Mouse (Mus musculus) cerebellum, adult 8-10 months (tissue): Measurements from ENCODE around the gene Camta1.

Experiments
- DNase-seq: peaks from one replicate; pipeline ENCODE4 v3.0.0; 2022

Gene Camta1

DNA sequence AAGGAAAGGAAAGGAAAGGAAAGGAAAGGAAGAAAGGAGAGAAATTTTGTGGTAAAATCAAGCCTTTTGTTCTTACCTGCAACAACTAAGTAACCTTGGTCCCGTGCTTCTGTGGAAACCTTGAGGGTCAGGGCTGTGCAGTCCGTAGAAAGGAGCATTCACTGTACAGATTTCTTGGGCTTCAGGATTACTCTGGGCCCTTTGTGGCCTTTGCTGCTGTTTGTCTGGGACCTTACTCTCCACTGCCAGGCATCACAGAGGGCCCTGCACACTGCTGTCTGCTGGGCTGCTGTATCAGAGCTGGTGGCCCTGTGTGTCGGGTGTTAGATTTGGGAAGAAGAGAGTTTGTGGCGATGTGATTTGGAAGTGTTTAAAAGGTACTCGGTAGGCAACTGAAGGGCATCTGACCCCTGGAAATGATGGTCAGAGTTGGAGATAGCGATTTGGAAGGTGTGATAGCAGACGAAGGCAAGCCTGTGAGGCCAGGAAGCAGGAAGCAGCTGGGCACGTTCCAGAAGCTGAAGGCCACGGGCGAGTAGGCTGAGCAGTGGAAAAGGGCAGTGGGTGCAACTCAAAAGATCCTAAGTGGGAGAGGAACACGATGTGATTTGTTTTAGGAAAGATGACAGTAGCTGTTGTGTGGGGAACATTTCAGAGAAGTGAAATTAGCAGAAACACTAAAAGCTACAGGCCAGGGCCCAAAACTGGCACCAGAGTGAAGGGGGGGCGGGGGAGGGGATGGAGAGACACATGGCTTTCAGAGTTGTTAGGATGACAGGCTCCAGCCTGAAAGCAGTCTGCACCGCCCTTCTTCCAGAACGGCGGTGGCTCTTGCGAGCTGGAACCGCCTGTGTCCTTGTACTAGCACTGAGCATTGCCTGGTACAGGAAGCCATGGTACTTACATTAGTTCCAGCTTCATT lies 992.1 kb downstream of the Camta1 start:
- DNase-seq: no peak

DNA sequence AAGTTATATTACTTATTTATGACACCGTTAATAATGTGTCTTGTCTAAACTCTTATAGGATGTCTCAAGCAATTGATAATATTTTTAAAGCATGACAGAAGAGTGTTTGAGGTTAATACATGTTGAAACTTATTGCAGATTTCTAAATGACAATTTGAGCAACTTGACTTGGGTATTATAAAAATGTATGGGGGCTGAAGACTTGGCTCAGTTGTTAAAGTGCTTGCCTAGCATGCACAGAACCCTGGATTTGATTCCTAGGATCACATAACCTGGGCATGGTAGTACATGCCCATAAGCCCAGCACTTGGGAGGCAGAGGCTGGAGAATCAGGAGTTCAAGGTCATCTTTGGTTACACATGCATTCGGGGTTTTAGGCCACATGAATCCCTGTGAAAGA lies 992.8 kb downstream of the Camta1 start:
- DNase-seq: no peak

DNA sequence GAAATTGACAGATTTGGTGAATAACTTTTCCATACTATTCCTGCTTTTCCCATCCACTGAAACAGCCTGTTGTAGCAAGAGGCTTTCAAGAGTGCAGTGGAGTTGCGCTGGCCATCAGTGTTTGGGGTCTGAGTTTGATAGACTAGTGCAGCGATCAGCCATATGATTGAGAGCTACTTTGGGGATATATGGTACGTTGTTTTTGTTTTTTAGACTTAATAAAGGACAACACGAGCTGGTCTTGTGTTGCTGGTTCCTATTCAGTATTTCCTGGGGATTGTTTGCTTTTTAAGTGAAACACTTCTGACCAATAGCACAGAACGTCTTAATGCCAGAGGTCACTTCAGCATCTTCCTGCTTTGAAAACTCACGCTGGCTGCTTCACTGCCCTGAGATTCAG lies 993.5 kb downstream of the Camta1 start:
- DNase-seq: no peak
